Mouse (Mus musculus): ENCODE results near the gene Krt81.

- TF ChIP-seq CTCF (IDR thresholded peaks at IDR 0.05; ENCODE audit: control insufficient read depth, insufficient read depth, insufficient read length) (no peak), MAX (IDR thresholded peaks at IDR 0.05) (no peak), USF1 (IDR thresholded peaks at IDR 0.05; ENCODE audit: low read depth) (no peak), MYOD1 (IDR thresholded peaks at IDR 0.05; ENCODE audit: control insufficient read depth, insufficient read length, low read depth) (no peak), MYOG (IDR thresholded peaks at IDR 0.05; ENCODE audit: control insufficient read depth, extremely low read depth, insufficient read length) (no peak), CEBPB (IDR thresholded peaks at IDR 0.05; ENCODE audit: low read depth) (no peak), FOSL1 (IDR thresholded peaks at IDR 0.05; ENCODE audit: insufficient read depth, low read length, poor library complexity, severe bottlenecking) (no peak)
Observed at GRCm38 (mm10) chr15:101491431-101491830, 27.9 kb upstream of the Krt81 start, which contains the start of gene Krt83.
